Mouse (Mus musculus) hindbrain, embryonic 12.5 days (tissue): Measurements from ENCODE around the gene Fxyd3. TPM values are rescaled to one million over a fixed set of nuclear protein-coding genes. Genes with fewer than 3 reads are reported as not detected.

Source experiments
- ATAC-seq: fragments of 200-750 bp; cut with Nextera tagmentation; 2 replicates; pipeline ENCODE4 v1.8.0; 2017; ENCODE audit warnings: moderate TSS enrichment; ENCODE audit not compliant: low FRiP score
- H3K27ac ChIP-seq: fragments of 300-500 bp; sonication (generic); 2 replicates; pipeline ENCODE4 v1.5.1; 2016; ENCODE audit warnings: mild to moderate bottlenecking
- H3K27me3 ChIP-seq: fragments of 300-500 bp; sonication (generic); 2 replicates; pipeline ENCODE4 v1.6.1; 2016; ENCODE audit warnings: mild to moderate bottlenecking
- H3K36me3 ChIP-seq: fragments of 300-500 bp; sonication (generic); 2 replicates; pipeline ENCODE4 v1.6.1; 2016; ENCODE audit warnings: mild to moderate bottlenecking
- H3K4me1 ChIP-seq: fragments of 300-500 bp; sonication (generic); 2 replicates; pipeline ENCODE4 v1.6.1; 2016
- H3K4me2 ChIP-seq: fragments of 300-500 bp; sonication (generic); replicated peaks from 2 replicates; pipeline ENCODE4 v1.6.1; 2016; ENCODE audit warnings: mild to moderate bottlenecking
- H3K4me3 ChIP-seq: fragments of 300-500 bp; sonication (generic); 2 replicates; pipeline ENCODE4 v1.5.1; 2016; ENCODE audit warnings: mild to moderate bottlenecking
- H3K9ac ChIP-seq: fragments of 300-500 bp; sonication (generic); 2 replicates; pipeline ENCODE4 v1.6.1; 2016; ENCODE audit warnings: mild to moderate bottlenecking, moderate library complexity
- H3K9me3 ChIP-seq: fragments of 300-500 bp; sonication (generic); replicated peaks from 2 replicates; pipeline ENCODE4 v1.6.1; 2016; ENCODE audit warnings: mild to moderate bottlenecking
- WGBS: fragments of 180-500 bp; shearing (Covaris S2); methylation state at CpG from one replicate; pipeline ENCODE4 v1.1.7; 2016; 5-methylcytosine and 5-hydroxymethylcytosine counted together
- polyA plus RNA-seq: library from polyadenylated mRNA; unstranded; fragments of >200 nt; fragmentation: Nextera tagmentation; extraction: Ambion mirVana; gene quantifications from 2 replicates; pipeline ENCODE4 v1.2.1, GENCODE M21; 2016

Fxyd3 gene
- polyA plus RNA-seq, 1 experiment from 2014 or later: 12.3 TPM

GRCm38 (mm10) chr7:31113800-31114199 lies 37.3 kb upstream of the Fxyd3 start:
- ATAC-seq: no peak
- H3K27ac ChIP-seq: no peak overlapping the region
- WGBS: 86% methylated on average over 6 of the region's 6 CpGs
- H3K27me3 ChIP-seq: peaks cover 7% of the 10 kb centered on the region; the same call in 1 of the 2 replicates
- no peaks in the 10 kb centered on the region for H3K36me3 ChIP-seq
- no peak overlapping the region for H3K4me2 ChIP-seq
- H3K4me3 ChIP-seq: no peak overlapping the region
- H3K4me1 ChIP-seq: peaks cover 11% of the 10 kb centered on the region
- no peaks in the 10 kb centered on the region for H3K9me3 ChIP-seq
- H3K9ac ChIP-seq: no peak overlapping the region

DNA sequence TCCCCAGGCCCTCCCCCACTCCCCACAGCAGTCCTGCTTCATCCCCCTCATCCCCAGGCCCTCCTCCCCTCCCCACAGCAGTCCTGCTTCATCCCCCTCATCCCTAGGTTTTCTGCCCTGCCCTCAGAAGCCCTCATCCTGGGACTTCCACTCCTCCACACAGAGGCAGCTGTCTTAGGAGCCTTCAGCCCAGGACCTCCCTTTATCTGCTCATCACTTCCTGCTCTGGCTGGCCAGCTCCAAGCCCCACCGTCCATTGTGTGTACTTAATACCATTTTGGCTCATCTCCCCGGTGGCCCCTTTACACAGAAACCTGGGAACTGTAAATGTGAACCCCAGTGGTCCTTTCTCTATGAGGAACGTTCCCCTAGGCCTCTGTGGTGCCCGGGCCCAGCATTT lies 35.5 kb upstream of the Fxyd3 start:
- 44% methylated on average over 4 of the region's 4 CpGs for WGBS
- ATAC-seq: no peak
- Histone ChIP-seq H3K36me3 (no peaks in the 10 kb centered on the region), H3K27me3 (peaks cover 7% of the 10 kb centered on the region; the same call in 1 of the 2 replicates), H3K27ac (no peak overlapping the region), H3K9me3 (no peaks in the 10 kb centered on the region), H3K4me1 (peaks cover 11% of the 10 kb centered on the region), H3K4me2 (no peak overlapping the region), H3K4me3 (no peak overlapping the region), H3K9ac (no peak overlapping the region)

- Histone ChIP-seq H3K27ac (no peak overlapping the region), H3K27me3 (peaks cover 7% of the 10 kb centered on the region; the same call in 1 of the 2 replicates), H3K4me2 (no peak overlapping the region), H3K9ac (no peak overlapping the region), H3K4me3 (no peak overlapping the region), H3K9me3 (no peaks in the 10 kb centered on the region), H3K36me3 (no peaks in the 10 kb centered on the region), H3K4me1 (peaks cover 8% of the 10 kb centered on the region)
- no peak for ATAC-seq
- whole genome bisulfite sequencing: 84% methylated on average over 15 of the region's 15 CpGs
Measured at GRCm38 (mm10) chr7:31110861-31111385, 34.4 kb upstream of the Fxyd3 start.

DNA sequence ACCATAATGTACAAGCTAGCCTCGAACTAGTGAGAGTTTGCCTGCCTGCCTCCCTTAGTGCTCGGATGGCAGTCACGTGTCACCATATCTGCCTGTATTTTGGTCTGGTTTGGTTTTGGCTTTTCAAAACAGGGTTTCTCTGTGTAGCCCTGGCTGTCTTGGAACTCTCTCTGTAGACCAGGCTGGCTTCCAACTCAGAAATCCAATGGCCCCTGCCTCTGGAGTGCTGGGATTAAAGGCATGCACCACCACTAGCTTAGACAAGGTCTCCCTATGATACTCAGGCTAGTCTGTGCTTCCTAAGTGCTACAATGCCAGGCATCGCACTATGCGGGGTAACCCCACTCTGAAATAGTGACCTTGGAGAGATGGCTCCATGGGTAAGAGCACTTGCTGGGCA lies 33.3 kb upstream of the Fxyd3 start:
- 0 out of 2 replicates have a peak, but pooled peaks cover 2% of the 10 kb centered on the region for H3K27me3 ChIP-seq
- no peak overlapping the region for H3K4me3 ChIP-seq
- no peak overlapping the region for H3K27ac ChIP-seq
- ATAC-seq: no peak
- no peaks in the 10 kb centered on the region for H3K36me3 ChIP-seq
- 87% methylated on average over 5 of the region's 5 CpGs for WGBS
- peaks cover 2% of the 10 kb centered on the region; the same call in 1 of the 2 replicates for H3K4me1 ChIP-seq
- H3K4me2 ChIP-seq: no peak overlapping the region
- no peaks in the 10 kb centered on the region for H3K9me3 ChIP-seq
- no peak overlapping the region for H3K9ac ChIP-seq

DNA sequence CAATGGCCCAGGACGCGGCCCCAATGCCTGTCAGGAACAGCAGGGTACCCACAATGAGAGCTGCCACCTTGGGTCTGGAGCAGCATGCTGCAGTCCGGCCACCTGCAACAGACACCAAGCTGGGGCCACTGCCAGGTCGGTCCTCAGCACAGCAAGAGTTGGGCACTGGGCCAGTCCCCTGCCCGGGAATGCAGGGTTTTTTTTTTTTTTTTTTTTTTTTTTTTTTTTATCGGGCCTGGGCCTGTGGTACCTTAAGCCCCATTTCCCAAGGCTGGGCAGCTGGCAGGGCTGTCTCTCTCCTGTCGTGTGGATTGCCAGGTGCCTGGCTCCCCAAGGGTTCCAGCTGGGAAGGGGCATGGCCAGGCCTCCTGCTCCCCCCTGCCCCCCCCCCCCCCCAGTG lies 32.6 kb upstream of the Fxyd3 start:
- H3K9ac ChIP-seq: no peak overlapping the region
- H3K4me1 ChIP-seq: peaks cover 2% of the 10 kb centered on the region; the same call in 1 of the 2 replicates
- H3K9me3 ChIP-seq: no peaks in the 10 kb centered on the region
- H3K36me3 ChIP-seq: no peaks in the 10 kb centered on the region
- 44% methylated on average over 6 of the region's 7 CpGs for WGBS
- H3K4me3 ChIP-seq: no peak overlapping the region
- no peak for ATAC-seq
- no peak overlapping the region for H3K4me2 ChIP-seq
- no peak overlapping the region for H3K27ac ChIP-seq
- H3K27me3 ChIP-seq: no peaks in the 10 kb centered on the region

GRCm38 (mm10) chr7:31107781-31108180 lies 31.3 kb upstream of the Fxyd3 start:
- 88% methylated on average over 11 of the region's 11 CpGs for WGBS
- H3K4me1 ChIP-seq: peaks cover 2% of the 10 kb centered on the region; the same call in 1 of the 2 replicates

DNA sequence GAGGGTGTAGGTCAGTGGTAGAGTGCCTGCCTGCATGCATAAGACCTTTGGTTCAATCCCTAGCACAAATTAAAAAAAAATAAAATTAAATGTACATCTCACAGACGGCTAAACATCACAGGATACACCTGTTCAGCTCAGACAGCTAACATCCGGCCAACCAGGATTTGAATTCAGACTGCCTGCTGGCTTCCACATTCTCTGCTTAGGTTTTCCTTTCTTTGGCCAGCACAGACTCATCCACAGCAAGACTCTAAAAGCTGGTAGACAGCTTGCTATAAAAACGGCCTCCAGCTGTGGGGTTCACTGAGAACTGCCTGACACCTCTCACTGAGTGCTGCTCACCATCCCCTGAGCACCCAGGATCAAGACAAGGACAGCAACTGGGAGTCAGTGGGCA lies 29.7 kb upstream of the Fxyd3 start:
- 68% methylated on average over 3 of the region's 3 CpGs for WGBS
- no peak overlapping the region for H3K4me2 ChIP-seq
- H3K27me3 ChIP-seq: no peaks in the 10 kb centered on the region; the same call in 1 of the 2 replicates

More at GRCm38 (mm10) chr7:31107781-31108180, 31.3 kb upstream of the Fxyd3 start:
- H3K27ac ChIP-seq: no peak overlapping the region
- no peaks in the 10 kb centered on the region for H3K36me3 ChIP-seq
- H3K27me3 ChIP-seq: no peaks in the 10 kb centered on the region; the same call in 1 of the 2 replicates
- no peaks in the 10 kb centered on the region for H3K9me3 ChIP-seq
- H3K9ac ChIP-seq: no peak overlapping the region
- ATAC-seq: no peak
- no peak overlapping the region for H3K4me2 ChIP-seq
- H3K4me3 ChIP-seq: no peak overlapping the region

GRCm38 (mm10) chr7:31105061-31105768 lies 28.7 kb upstream of the Fxyd3 start:
- no peak for ATAC-seq
- Histone ChIP-seq H3K4me2 (no peak overlapping the region), H3K27ac (no peak overlapping the region), H3K4me3 (no peak overlapping the region), H3K4me1 (no peaks in the 10 kb centered on the region), H3K9ac (no peak overlapping the region), H3K36me3 (no peaks in the 10 kb centered on the region), H3K9me3 (no peaks in the 10 kb centered on the region), H3K27me3 (no peaks in the 10 kb centered on the region; the same call in 1 of the 2 replicates)
- WGBS: 64% methylated on average over 15 of the region's 15 CpGs

More for the DNA sequence above, 29.7 kb upstream of the Fxyd3 start:
- H3K9ac ChIP-seq: no peak overlapping the region
- no peaks in the 10 kb centered on the region for H3K4me1 ChIP-seq
- ATAC-seq: no peak
- no peaks in the 10 kb centered on the region for H3K36me3 ChIP-seq
- H3K4me3 ChIP-seq: no peak overlapping the region
- no peaks in the 10 kb centered on the region for H3K9me3 ChIP-seq
- H3K27ac ChIP-seq: no peak overlapping the region

GRCm38 (mm10) chr7:31100786-31101185 lies 24.3 kb upstream of the Fxyd3 start:
- Histone ChIP-seq H3K4me2 (no peak overlapping the region), H3K27me3 (no peaks in the 10 kb centered on the region; the same call in 1 of the 2 replicates), H3K4me3 (no peak overlapping the region), H3K9ac (no peak overlapping the region), H3K4me1 (peaks cover 6% of the 10 kb centered on the region), H3K9me3 (no peaks in the 10 kb centered on the region), H3K27ac (no peak overlapping the region), H3K36me3 (no peaks in the 10 kb centered on the region)
- WGBS: 88% methylated on average over 14 of the region's 14 CpGs
- ATAC-seq: no peak

- Histone ChIP-seq H3K36me3 (no peaks in the 10 kb centered on the region), H3K9me3 (no peaks in the 10 kb centered on the region), H3K27me3 (no peaks in the 10 kb centered on the region; the same call in 1 of the 2 replicates), H3K27ac (no peak overlapping the region), H3K9ac (no peak overlapping the region), H3K4me3 (no peak overlapping the region), H3K4me1 (peaks cover 6% of the 10 kb centered on the region), H3K4me2 (no peak overlapping the region)
- ATAC-seq: no peak
- 85% methylated on average over 6 of the region's 6 CpGs for WGBS
Measured at GRCm38 (mm10) chr7:31099612-31099982, 23.1 kb upstream of the Fxyd3 start.

- Histone ChIP-seq H3K9me3 (no peaks in the 10 kb centered on the region), H3K27ac (no peak overlapping the region), H3K4me3 (no peak overlapping the region), H3K9ac (no peak overlapping the region), H3K27me3 (no peaks in the 10 kb centered on the region; the same call in 1 of the 2 replicates), H3K4me2 (no peak overlapping the region), H3K4me1 (peaks cover 6% of the 10 kb centered on the region), H3K36me3 (no peaks in the 10 kb centered on the region)
- no peak for ATAC-seq
- WGBS: 79% methylated on average over 22 of the region's 22 CpGs
Measured at GRCm38 (mm10) chr7:31098697-31099611, 22.4 kb upstream of the Fxyd3 start.
